Mouse (Mus musculus): ENCODE results near the gene 1700034I23Rik. TPM values are rescaled to one million over a fixed set of nuclear protein-coding genes. Genes with fewer than 3 reads are reported as not detected.
"Not testable (repeated sequence)": the region's sequence is repeated elsewhere in the genome, so short reads cannot be mapped to it uniquely, and the experiment has no call there.

Gene 1700034I23Rik
- polyA plus RNA-seq, 1 experiment from 2014 or later: 0.20 TPM

GRCm38 (mm10) chr3:40893816-40894258, 8.5 kb downstream of the 1700034I23Rik start:
- Histone ChIP-seq H3K9ac (ENCODE audit: low read length) (peak overlapping the region; percentile 70), H3K27ac (ENCODE audit: low read length) (peak overlapping the region; percentile 44; the same call in 1 of the 2 replicates), H3K4me2 (ENCODE audit: low read depth, low read length) (peak overlapping the region; percentile 58), H3K4me3 (ENCODE audit: low read length) (peak overlapping the region; percentile 56)
- under 1% methylated on average over 33 of the region's 38 CpGs for WGBS
- peak; percentile 100 for ATAC-seq (ENCODE audit: low read depth)
- H3K27me3 ChIP-seq (ENCODE audit: control insufficient read depth, insufficient read depth, low read depth, low read length); H3K4me1 ChIP-seq (replicated peaks; ENCODE audit: control insufficient read depth, insufficient read depth, low read length); H3K9me3 ChIP-seq (ENCODE audit: control insufficient read depth, low read length); H3K36me3 ChIP-seq (ENCODE audit: control insufficient read depth, insufficient read depth, low read length): not testable (repeated sequence)

GRCm38 (mm10) chr3:40853123-40853738, 49.1 kb downstream of the 1700034I23Rik start:
- not testable (repeated sequence) for H3K4me2 ChIP-seq (ENCODE audit: low read depth, low read length); H3K27ac ChIP-seq (ENCODE audit: low read length); H3K36me3 ChIP-seq (ENCODE audit: control insufficient read depth, insufficient read depth, low read length); H3K4me1 ChIP-seq (replicated peaks; ENCODE audit: control insufficient read depth, insufficient read depth, low read length); H3K9ac ChIP-seq (ENCODE audit: low read length); H3K27me3 ChIP-seq (ENCODE audit: control insufficient read depth, insufficient read depth, low read depth, low read length); ATAC-seq (ENCODE audit: low read depth); H3K9me3 ChIP-seq (ENCODE audit: control insufficient read depth, low read length); H3K4me3 ChIP-seq (ENCODE audit: low read length)
- 89% methylated on average over 3 of the region's 3 CpGs for WGBS

Other genes with a start within 250 kb of the 1700034I23Rik start
- gene Slc25a31, start 193.7 kb downstream of the 1700034I23Rik start, polyA plus RNA-seq (2015; fragmentation: Nextera tagmentation; extraction: Ambion mirVana): 0.10 and 0.48 TPM in 2 replicates
- 22.7 and 24.2 TPM in 2 replicates for gene Hspa4l, start 158.0 kb downstream of the 1700034I23Rik start, polyA plus RNA-seq (2015; fragmentation: Nextera tagmentation; extraction: Ambion mirVana)
- gene Plk4, start 102.5 kb downstream of the 1700034I23Rik start, polyA plus RNA-seq (2015; fragmentation: Nextera tagmentation; extraction: Ambion mirVana): 57.6 and 64.0 TPM in 2 replicates
- gene Mfsd8, start 55.7 kb downstream of the 1700034I23Rik start, polyA plus RNA-seq (2015; fragmentation: Nextera tagmentation; extraction: Ambion mirVana): 7.1 and 7.4 TPM in 2 replicates
- gene Abhd18, start 55.6 kb downstream of the 1700034I23Rik start, polyA plus RNA-seq (2015; fragmentation: Nextera tagmentation; extraction: Ambion mirVana): 7.2 and 8.6 TPM in 2 replicates
- gene Larp1b, start 47.3 kb upstream of the 1700034I23Rik start, polyA plus RNA-seq (2015; fragmentation: Nextera tagmentation; extraction: Ambion mirVana): 3.1 and 4.5 TPM in 2 replicates
- 24.0 and 24.8 TPM in 2 replicates for gene Pgrmc2, start 180.5 kb upstream of the 1700034I23Rik start, polyA plus RNA-seq (2015; fragmentation: Nextera tagmentation; extraction: Ambion mirVana)